Comparison of ENCODE assay signal across 9 mouse cellular contexts in genomic region chr16:32650974-32651618, GRCm38 (mm10). TPM values are rescaled to one million over a fixed set of nuclear protein-coding genes. Genes with fewer than 3 reads are reported as not detected.
DNase-seq lines count a peak whose midpoint lies in the region; ATAC-seq lines count a peak whose summit lies in the region.
"Had no signal": no experiment of that assay in that cellular context is flagged by ENCODE, and none has a peak within 500 bp of the region (broad histone marks: within the 10 kb centered on the region; RNA-seq: fewer than 3 reads in every experiment).

No protein-coding gene starts in this region.

- no peaks in the 10 kb centered on the region for H3K36me3 ChIP-seq in liver, embryonic 16.5 days (ENCODE audit: control insufficient read depth, insufficient read depth)
- no peaks in the 10 kb centered on the region for H3K36me3 ChIP-seq in midbrain, embryonic 15.5 days (replicated peaks)

- ATAC-seq in granulocyte monocyte progenitor cell, adult 5-6 weeks (replicated peaks; ENCODE audit: poor library complexity, severe bottlenecking), result peak; percentile 99
- peak; percentile 47; the same call in 1 of the 2 replicates for ATAC-seq in liver, embryonic 16.5 days (ENCODE audit: low read depth)
- ATAC-seq in midbrain, embryonic 15.5 days (replicated peaks), result no peak

- no peak overlapping the region for H3K9ac ChIP-seq in liver, embryonic 16.5 days (ENCODE audit: low read depth, low read length)
- H3K9ac ChIP-seq in midbrain, embryonic 15.5 days, result no peak overlapping the region

- peak; percentile 37 to 41 for DNase-seq in spleen, adult 18-20 months
- DNase-seq in spleen, postnatal 4 days (ENCODE audit: low spot score in 2 of 2), result no peak
- peak; percentile 65 for DNase-seq in thymus, postnatal 10 days (ENCODE audit: low spot score in 2 of 2)
- DNase-seq in layer of hippocampus, postnatal 36 days, result no peak
- no peak for DNase-seq in urinary bladder, postnatal 36 days (ENCODE audit: low spot score in 2 of 2)
- DNase-seq: adrenal gland, postnatal 36 days had no signal

- H3K27me3 ChIP-seq in liver, embryonic 16.5 days (ENCODE audit: control insufficient read depth, insufficient read depth, low read depth, low read length), result no peaks in the 10 kb centered on the region
- no peaks in the 10 kb centered on the region for H3K27me3 ChIP-seq in midbrain, embryonic 15.5 days (replicated peaks)

- 0 out of 2 replicates have a peak overlapping the region, but pooled peaks have one; percentile 22 for H3K27ac ChIP-seq in liver, embryonic 16.5 days (ENCODE audit: low read length)
- no peak overlapping the region for H3K27ac ChIP-seq in midbrain, embryonic 15.5 days

- no peak overlapping the region for H3K4me2 ChIP-seq in liver, embryonic 16.5 days (ENCODE audit: low read depth, low read length)
- H3K4me2 ChIP-seq in midbrain, embryonic 15.5 days, result no peak overlapping the region

- H3K4me3 ChIP-seq in liver, embryonic 16.5 days (ENCODE audit: low read depth, low read length), result no peak overlapping the region
- H3K4me3 ChIP-seq in midbrain, embryonic 15.5 days, result no peak overlapping the region

- H3K4me1 ChIP-seq in liver, embryonic 16.5 days (ENCODE audit: control insufficient read depth, low read depth, low read length), result peaks cover 5% of the 10 kb centered on the region
- peaks cover 9% of the 10 kb centered on the region for H3K4me1 ChIP-seq in midbrain, embryonic 15.5 days

- H3K9me3 ChIP-seq in liver, embryonic 16.5 days (replicated peaks; ENCODE audit: control insufficient read depth, low read length), result no peaks in the 10 kb centered on the region
- no peaks in the 10 kb centered on the region for H3K9me3 ChIP-seq in midbrain, embryonic 15.5 days

- 27% methylated on average over 5 of the region's 5 CpGs for WGBS in liver, embryonic 16.5 days (ENCODE audit: insufficient replicate concordance)
- 94% methylated on average over 5 of the region's 5 CpGs for WGBS in midbrain, embryonic 15.5 days

RNA-seq across cellular contexts. Expression of gene Tnk2, which starts 7.4 kb away (rescaled TPM):
- 11.0 and 12.9 TPM in 2 replicates for total RNA-seq in granulocyte monocyte progenitor cell, adult 5-6 weeks (2014; fragmentation: Nextera tagmentation)
- total RNA-seq in granulocyte monocyte progenitor cell, adult 5-6 weeks (2017), result 8.8 and 14.8 TPM in 2 replicates
- 2.7 and 2.8 TPM in 2 replicates for polyA plus RNA-seq in liver, embryonic 16.5 days (2015; fragmentation: Nextera tagmentation; extraction: Ambion mirVana)
- polyA plus RNA-seq in midbrain, embryonic 15.5 days (2015; fragmentation: Nextera tagmentation; extraction: Ambion mirVana), result 22.0 and 24.2 TPM in 2 replicates
- 100 to 1,000 TPM; 189 to 197 TPM for total RNA-seq in layer of hippocampus, postnatal 36 days (2021)

RNA-seq across cellular contexts. Expression of gene Tfrc, which starts 42.4 kb away (rescaled TPM):
- 65.6 and 67.9 TPM in 2 replicates for total RNA-seq in granulocyte monocyte progenitor cell, adult 5-6 weeks (2014; fragmentation: Nextera tagmentation)
- total RNA-seq in granulocyte monocyte progenitor cell, adult 5-6 weeks (2017), result 105 and 142 TPM in 2 replicates
- polyA plus RNA-seq in liver, embryonic 16.5 days (2015; fragmentation: Nextera tagmentation; extraction: Ambion mirVana), result 317 and 331 TPM in 2 replicates
- polyA plus RNA-seq in midbrain, embryonic 15.5 days (2015; fragmentation: Nextera tagmentation; extraction: Ambion mirVana), result 33.0 and 35.6 TPM in 2 replicates
- total RNA-seq in layer of hippocampus, postnatal 36 days (2021), result 10 to 100 TPM; 55.9 to 62.1 TPM

Comparison
In these comparisons a context has a peak if more than half of its experiments do, and no peak if none do; other contexts are left out.
1. DNase-seq: peak in spleen, adult 18-20 months (2 of 2) and thymus, postnatal 10 days (2 of 2); none in spleen, postnatal 4 days (0 of 2), layer of hippocampus, postnatal 36 days (0 of 2) and urinary bladder, postnatal 36 days (0 of 2).
2. RNA of gene Tnk2, which starts 7.4 kb away (total RNA-seq): 189 to 197 TPM in layer of hippocampus, postnatal 36 days; 8.8 to 14.8 TPM in granulocyte monocyte progenitor cell, adult 5-6 weeks; every median in the first group is over 10 times any median in the second.